Mouse (Mus musculus): ENCODE results near the gene Tesmin.

Tesmin gene

DNA sequence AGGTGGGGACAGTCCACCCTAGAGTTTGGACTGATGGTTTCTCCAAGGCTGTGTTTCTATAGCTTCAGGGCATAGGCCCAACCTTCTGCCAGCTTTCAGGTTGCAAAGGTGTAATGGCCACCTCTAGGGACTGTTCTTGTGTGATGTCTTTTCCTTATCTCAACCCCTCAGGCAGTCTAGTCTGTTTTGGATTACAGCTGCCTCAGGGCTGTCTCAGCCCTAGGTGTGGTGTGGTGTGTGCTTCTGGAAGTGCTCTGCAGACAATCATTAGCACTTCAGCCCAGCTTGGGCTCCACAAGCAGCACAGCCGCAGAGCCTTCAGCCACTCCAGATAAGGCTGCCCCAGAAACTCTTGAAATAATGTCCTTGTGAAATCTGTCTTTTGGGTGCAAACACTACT lies 3.7 kb downstream of the Tesmin start:
- DNase-seq (ENCODE audit: low spot score in 2 of 2), result no peak

DNA sequence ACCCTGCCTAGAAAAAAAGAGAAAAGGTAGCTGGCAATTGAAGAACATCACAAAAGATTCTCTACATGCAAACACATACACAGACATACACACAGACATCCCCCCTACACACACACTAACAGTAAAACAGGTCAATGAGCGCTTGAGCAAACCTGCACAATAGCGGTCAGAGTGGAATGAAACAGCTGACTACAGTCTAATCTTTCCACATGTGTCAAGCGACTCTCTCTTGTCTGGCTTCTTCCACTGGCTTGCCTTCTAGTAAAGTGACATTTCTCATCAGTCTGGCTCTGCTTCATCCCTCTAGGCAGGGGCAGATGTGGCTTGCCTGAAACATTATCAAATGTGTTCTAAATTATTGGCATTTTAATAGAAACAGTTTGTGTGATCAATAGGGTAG lies 5.6 kb downstream of the Tesmin start:
- no peak for DNase-seq (ENCODE audit: low spot score in 2 of 2)

DNA sequence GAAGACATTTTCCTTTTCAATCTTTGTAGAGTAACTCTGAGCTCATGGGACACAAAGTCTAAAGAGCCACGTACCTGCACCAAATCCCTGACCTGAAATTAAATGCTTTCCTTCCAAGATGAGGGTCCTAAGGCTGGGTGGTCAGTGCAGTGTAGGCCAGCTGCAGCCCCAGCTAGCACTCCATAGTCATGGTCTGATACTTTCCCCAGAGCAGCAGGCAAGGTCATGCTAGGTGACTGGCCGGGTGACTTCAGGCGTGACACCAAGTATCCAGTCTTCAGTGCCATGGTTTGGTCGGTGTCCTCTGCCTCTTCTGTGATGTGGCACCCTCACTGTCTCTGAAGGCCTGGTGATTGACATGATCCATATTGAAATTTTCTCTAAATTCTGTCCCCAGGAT lies 11.4 kb downstream of the Tesmin start:
- no peak for DNase-seq (ENCODE audit: low spot score in 2 of 2)

DNA sequence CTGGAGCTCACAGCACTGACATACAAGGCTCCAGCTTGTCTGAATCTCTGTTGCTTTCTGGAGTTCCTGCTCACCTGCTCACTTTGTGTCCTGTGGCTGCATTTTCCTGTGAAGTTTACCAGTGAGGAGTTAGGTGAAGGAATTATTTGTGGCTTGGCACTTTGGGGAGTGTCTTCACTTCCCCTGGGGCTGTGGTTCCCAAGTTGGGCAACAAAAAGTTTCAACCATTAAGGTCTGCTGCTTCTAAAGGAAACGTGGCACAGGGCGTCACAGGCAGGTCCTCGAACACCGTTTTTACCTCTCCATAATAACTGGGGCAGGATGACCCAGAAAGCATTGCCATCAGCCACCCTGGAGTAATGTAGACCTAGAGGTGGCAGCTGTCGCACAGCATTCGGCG lies 12.8 kb downstream of the Tesmin start:
- DNase-seq (ENCODE audit: low spot score in 2 of 2), result no peak

DNA sequence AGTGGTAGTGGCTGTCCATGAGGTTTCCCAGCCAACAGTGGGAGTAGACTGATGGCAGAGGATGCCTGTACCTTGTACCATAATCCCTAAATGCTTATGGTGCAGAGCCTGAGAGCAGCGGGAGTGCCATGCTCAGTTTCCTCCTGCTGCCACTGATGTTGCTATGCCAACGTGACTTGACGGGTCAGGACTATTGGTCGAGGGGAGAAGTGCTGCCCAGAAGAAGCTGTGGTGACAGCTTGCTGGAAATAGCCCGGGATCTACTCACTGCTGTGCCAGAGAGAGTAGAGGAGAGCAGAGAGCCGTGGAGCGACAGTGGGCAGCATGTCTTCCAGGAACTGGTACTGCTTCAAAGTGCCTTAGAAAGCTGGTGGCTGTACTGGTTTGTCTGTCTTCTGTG lies 13.3 kb downstream of the Tesmin start:
- no peak for DNase-seq (ENCODE audit: low spot score in 2 of 2)

DNA sequence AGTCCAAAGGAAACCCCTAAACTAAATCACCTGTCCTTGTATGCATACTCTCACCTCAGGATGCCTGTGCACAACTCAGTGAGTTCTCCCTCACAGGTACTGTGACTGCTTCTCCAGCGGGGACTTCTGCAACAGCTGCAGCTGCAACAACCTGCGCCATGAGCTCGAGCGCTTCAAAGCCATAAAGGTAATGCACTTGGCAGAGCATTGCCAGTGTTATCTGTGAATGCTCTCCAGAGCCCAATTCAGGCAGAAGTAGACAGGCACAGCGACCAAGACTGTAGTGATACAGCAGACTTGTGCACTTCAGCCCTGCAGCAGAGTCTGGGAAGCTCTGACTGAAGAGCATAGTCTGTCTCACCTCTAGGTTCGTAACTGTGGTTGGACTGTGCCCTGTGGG lies 13.7 kb downstream of the Tesmin start:
- DNase-seq (ENCODE audit: low spot score in 2 of 2), result no peak

DNA sequence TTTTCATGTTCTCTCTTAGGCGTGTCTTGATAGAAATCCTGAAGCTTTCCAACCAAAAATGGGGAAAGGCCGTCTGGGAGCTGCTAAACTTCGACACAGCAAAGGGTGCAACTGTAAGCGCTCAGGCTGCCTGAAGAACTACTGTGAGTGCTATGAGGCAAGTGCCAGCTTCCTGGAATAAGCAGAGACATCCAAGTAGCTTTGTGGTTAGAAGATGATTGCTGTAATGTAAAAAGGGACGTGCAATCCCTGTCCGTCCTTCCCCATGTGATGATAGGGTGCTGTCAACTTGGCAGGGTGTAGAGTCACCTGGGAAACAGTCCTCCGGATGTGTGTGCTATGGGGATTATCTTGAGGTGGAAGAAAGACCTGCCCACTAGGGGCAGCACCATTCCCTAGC lies 15.4 kb downstream of the Tesmin start:
- DNase-seq (ENCODE audit: low spot score in 2 of 2), result no peak

DNA sequence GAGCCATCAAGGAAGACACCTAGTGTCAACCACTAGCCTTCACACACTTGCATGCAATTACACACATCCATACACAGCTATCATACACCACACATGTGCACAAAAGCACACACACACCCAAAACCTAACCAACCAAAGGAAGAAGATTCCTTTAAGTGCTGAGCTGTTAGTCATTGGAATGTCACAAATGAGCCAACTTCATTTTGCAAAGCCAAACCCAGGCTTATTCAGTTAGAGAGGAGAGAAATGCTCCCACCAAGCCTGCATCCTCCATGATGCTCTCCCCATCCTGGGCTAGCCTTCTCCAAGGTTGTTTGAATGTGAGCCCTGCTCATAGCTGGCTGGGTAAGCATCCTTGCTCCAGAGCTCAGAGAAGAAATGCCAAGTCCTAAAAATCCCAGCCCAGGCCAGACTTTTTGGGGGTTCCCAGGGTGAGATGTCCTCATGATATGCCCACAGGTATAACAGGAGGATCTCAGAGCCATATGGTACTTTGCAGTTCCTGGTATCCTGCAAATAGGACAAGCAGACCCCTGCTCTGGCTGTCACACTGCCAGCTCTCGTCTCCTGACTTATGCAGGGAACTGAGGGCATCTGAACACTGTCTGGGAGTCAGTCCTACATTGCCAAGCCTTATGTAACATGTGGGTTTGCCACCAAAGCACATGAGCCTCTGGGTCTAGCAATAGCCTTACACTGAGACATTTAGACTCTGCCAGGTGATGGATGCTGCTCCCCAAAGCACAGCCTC lies 17.0 kb downstream of the Tesmin start:
- DNase-seq (ENCODE audit: low spot score in 2 of 2), result no peak

DNA sequence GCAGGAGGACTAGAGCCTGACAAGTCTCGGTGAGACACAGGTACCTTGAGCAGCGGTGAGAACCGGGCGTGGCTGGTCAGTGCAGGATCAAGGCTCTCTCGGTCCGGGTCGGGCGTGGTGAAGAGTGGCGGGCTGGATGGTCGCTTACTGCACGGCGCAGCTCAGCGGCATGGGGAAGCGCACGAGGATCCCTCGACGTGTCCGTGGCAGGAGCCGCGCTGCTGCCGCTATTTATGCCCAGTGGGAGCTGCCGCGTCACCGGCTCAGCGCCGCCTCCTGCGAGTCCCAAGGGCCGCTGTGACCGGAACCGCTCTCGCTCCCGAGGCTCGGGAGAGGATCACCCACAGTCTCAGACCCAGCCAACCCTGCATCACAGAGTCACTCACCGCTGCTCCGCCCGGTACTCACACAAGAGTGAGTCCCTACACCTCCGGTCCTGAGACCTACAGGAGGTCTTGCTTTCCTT lies 25.6 kb downstream of the Tesmin start, which contains the start of gene Gal:
Gene Gal, minus strand, starts transcription at position 277 of the 466 bp plus-strand sequence.
- peak; percentile 34 to 47 for DNase-seq (ENCODE audit: low spot score in 2 of 2)

DNA sequence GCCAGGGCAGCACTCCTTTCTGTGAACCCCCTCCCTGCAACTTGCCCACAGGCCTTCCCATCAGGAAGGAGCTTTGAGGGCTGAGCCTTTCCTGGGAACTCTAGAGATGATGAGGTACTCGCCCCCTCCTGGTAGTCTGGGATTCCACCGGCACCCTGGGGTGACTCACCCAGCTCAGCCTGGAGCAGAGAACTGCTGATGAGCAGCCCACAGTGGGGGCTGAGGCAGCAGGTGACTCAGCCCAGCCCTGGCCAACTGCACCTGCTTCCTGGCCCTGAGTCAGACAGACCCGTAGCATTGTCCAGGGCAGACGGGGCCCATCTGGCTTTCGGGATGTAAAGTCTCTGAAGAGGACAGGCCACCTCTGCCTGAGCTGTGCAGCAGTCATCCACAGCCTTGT lies 30.6 kb downstream of the Tesmin start:
- DNase-seq (ENCODE audit: low spot score in 2 of 2), result peak in 1 of 2 experiments; percentile 36

DNA sequence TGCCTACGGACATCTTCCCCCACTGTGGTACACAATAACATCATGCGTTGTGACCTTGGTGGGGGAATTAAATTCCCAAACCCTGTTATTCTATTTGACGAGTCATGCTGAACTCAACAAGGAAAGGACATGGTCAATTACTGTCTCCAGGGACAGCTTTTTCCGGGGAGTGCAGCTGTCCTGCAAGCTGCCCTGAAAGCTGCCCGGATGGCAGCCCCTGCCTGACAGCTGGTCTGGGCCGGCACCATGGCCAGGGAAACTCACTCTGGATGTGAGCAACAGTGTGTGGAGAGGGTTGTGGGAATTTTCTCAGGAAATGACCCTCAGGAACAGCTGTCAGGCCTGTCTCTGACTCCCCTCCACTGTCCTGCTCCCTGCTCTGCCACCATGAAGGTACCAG lies 33.8 kb downstream of the Tesmin start:
- no peak for DNase-seq (ENCODE audit: low spot score in 2 of 2)

DNA sequence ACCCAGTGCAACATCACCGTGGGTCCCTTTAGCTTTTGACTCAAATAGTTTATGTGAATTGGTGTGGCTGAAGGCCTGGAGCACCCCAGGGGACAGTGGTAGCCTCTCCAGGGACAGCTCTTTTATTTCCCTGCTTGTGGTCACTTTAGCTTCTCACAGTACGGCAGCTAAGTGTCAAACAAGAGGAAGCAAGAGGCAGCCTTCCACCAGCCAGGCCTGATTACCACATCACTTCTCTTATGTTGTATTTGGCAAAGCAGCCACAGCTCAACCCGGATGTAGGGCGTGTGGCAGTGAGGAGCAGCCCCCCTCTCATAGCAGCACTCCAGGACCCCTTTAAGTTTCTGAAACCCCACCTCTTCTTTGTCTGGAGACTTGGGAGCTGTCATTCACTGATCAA lies 34.3 kb downstream of the Tesmin start:
- no peak for DNase-seq (ENCODE audit: low spot score in 2 of 2)

DNA sequence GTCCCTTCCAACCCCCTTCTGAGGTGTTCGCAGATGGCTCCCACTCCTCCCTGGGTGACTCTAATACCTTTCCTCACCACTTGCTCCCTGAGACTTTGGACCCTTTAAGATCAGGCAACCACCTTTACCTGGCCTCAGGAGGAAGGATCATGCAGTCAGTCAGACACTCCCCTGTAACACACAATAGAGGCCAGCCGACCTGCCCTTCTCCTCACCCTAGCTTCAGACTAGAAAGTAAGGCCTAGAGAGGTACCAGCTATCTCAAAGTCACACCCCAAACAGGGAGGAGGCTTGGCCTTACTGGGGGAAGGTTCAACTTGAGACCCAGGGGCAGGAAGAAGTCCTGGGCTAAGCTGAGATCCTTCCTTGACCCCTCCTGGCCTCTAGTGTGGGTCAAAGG lies 35.6 kb downstream of the Tesmin start:
- no peak for DNase-seq (ENCODE audit: low spot score in 2 of 2)

DNA sequence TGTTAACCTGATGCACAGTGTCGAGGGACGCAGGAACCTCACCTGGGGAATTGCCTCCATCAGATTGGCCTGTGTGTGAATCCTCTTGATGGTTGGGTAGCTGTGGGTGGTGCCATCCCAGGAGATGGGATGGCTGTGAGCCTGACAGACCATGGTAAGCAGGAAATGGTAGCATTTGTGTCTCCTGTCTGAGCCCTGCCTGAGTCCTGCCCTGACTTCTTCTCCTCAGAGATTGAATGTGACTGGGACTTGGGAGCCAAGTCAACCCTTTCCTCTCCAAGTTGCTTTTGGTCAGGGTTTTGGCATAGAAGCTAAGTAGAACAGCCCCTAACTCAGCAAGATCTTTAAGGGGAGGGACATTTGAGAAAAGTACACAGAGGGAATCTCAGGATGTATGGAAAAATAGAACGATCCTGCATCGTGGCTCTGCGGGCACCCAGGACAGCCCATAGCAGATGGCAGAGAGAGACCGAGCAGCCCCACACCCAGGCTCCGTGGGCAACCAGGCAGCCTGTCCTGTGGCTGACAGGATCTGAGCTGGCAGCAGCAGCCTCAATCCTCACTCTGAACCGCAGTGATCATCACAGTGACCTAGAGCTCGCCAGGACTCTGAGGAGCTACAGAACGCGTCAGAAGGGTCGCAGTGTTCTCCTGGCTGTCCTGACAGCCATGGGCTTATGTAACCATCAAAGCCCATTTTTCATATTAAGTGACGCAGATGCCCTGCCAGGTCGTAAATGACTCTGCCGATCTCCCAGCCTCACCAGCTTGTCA lies 39.6 kb downstream of the Tesmin start:
- DNase-seq (ENCODE audit: low spot score in 2 of 2), result no peak

DNA sequence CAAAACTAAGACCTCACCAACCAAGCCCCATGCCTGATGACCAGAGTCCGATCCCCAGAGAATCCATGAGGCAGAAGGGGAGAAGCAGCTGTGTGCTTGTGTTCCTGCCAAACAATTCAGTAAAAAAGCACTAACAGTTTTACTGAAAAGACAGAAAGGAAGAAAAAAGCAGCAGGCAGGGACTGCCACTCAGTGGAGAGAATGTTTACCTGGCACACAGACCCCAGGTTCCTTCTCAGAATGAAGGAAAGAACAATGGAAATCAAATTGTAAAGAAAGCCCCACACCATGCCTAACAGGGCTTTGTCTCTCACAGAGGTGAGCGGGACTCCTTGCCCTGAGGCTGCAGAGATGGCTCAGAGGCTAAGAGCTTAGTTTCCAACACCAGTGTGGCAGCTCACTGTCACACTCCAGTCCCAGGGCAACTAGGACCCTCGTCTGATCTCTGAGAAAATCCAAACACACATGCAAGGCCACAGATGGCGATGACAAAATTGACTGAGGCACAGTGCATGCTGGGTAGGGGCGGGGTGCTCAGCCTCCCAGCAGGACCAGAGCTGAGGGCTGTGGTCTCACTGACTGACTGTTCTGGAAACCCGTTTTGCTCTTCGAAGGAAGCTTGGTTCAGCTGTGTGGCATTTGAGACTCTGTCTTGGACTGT lies 40.6 kb downstream of the Tesmin start:
- DNase-seq (ENCODE audit: low spot score in 2 of 2), result no peak

DNA sequence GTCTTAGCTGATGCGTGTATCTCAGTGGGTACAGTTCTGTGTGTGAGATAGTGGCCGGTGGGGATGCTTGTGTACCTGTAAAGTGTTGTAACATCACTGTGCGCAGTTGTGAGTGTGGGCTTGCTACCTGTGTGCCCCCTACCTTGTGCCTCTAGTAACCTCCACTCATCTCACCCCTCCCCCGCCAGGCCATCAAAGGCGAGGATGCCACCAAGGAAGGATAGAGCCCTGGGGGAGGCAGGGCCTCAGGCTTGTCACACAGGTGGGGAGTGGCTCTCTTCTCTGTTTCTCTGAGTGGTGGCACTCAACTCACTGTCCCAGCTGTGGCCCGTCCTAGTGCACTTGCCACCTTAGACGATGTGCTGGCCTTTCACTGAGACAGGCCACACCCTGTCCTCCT lies 42.4 kb downstream of the Tesmin start:
- DNase-seq (ENCODE audit: low spot score in 2 of 2), result no peak

DNA sequence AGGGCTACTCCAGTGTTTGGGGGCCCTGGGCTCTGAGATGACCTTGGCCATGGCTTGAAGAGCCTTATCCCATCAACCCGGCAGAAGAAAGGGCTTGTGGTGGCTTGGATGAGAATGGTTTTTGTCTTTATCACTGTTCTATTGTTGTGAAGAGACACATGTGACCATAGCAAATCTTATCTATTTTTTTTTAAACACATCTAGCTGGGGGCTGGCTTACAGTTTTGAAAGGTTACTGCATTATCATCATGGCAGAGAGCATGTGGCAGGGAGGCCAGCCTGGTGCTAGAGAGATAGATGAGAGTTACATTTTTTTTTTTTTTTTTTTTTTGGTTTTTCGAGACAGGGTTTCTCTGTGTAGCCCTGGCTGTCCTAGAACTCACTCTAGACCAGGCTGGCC lies 43.3 kb downstream of the Tesmin start:
- no peak for DNase-seq (ENCODE audit: low spot score in 2 of 2)

DNA sequence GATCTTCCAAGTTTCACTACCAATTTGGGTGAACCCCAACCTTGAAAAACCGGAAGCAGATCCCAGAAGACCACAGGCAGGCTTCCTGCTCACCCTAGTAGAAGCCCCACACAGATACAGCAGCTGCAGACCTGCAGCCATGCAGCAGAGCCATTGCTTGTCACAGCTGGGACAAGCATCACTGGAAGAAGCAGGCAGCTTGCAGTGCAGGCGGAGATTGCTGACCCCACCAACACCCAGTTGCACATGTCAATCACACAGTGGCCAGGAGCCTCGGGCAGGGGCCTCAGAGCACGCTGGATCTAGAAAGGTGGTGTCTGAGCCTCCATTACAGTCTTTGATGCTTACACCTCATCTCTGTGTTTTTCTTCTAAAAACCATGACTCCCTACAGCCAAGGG lies 45.5 kb downstream of the Tesmin start:
- no peak for DNase-seq (ENCODE audit: low spot score in 2 of 2)

DNA sequence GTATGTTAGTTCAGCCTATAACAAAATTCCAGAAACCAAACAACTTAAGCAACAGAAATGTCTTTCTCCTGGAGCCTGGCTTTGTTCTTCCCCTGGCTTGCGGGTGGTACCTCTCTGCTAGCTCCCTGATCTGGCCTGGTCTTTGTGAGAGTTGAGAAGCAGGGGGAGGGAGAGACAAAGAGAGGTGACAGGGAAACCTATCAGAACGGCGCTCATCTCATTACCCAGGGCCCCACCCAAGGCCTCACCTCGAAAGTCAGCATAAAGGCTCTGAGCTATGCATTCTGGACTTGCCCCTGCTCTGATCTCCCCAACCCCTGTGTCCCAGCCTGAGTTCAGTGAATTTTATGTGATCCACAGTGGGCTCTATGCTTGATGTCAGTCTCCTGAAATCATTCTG lies 46.0 kb downstream of the Tesmin start:
- no peak for DNase-seq (ENCODE audit: low spot score in 2 of 2)

DNA sequence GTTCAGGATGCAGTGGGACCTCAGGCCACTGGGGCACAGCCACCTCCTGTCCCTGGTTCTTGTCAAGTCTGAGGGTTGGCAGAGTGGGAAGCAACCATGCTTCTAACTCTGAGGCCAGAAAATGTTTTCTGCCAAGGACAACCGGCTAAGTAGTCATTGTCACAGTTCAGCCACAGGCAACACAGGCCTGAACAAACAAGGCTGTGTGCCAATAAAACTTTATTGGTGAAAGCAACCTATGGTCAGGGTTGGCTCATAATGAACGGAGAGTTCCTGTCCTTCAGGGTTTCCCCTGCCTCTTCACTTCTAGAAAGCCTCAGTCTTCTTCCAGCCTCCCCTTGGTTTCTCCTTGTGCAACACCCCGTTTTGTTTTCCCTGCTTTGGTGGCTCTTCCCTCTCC lies 47.2 kb downstream of the Tesmin start:
- DNase-seq (ENCODE audit: low spot score in 2 of 2), result no peak

DNA sequence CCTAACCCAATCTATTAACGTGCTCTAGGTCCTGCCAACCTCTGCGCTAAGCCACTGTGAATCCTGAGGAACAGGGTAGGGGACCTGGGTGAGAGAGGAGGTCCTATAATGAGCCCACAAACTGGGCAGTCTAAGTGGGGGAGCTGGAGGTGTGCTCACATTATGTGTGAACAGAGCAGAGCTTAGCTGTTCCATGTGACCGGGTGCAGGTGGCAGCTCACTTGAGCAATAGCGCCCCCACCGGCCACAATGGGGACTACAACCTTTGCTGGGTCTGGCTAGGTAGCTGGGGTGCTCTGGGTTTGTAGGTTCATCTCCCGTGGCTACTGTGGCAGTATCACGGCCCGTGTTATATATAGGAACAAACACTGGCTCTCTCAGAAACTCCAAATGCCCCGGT lies 48.2 kb downstream of the Tesmin start:
- no peak for DNase-seq (ENCODE audit: low spot score in 2 of 2)

DNA sequence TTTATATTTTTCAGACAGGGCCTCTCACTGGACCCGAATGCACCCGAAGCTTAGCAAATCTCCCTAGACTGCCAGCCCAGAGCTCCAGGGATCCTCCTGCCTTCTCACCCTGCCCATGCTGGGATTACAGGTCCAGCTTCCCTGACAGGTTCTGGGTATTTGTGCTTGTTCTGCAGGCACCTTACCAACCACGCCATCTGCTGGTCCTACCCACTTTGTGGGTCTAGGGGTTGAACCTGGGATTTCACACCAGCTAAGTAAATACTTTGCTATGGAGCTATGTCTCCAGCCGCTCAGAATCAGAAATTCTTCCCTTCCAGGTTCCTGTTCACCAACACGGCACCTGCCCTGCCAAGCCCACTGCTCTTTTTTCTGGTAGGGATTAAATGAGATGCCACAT lies 49.3 kb downstream of the Tesmin start:
- DNase-seq (ENCODE audit: low spot score in 2 of 2), result no peak

DNA sequence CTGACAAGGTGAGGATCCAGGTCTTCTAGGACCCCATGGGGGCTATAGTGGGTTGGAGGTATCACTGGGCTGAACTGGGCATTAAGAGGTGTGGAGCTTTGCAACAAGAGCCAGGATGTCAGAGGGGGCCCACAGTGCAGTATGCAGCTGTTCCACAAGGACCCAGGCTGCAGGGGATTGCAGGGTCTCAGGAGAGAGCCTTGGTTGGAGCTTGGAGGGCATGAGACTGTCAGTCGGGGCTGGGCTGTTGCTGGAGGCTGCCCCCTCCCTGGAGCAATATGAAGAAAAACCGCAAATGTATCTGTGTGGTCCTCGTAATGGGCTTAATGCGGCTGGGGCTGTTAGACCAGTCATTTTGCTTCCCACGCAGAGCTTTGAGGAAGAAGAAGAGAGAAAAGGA lies 52.0 kb downstream of the Tesmin start:
- DNase-seq (ENCODE audit: low spot score in 2 of 2), result no peak

Measured in right cerebral cortex, postnatal 10 days (tissue).